Mouse (Mus musculus): ENCODE results near the gene Slc17a4. TPM values are rescaled to one million over a fixed set of nuclear protein-coding genes. Genes with fewer than 3 reads are reported as not detected.

The Slc17a4 gene
- polyA plus RNA-seq, 1 experiment = not detected

GRCm38 (mm10) chr13:23906906-23907305 is 7.9 kb downstream of the Slc17a4 start:
- WGBS = 90% methylated on average over 5 of the region's 5 CpGs
- DNase-seq = no peak
- no peaks in the 10 kb centered on the region for H3K4me1 ChIP-seq (ENCODE audit: control insufficient read depth, insufficient read depth, low read length)
- TF ChIP-seq POLR2A (IDR thresholded peaks at IDR 0.05; ENCODE audit: borderline replicate concordance, extremely low read depth, low read depth, low read length) (no peak), CTCF (IDR thresholded peaks at IDR 0.05; ENCODE audit: insufficient read depth, low read length) (no peak)
- no peak overlapping the region for H3K4me3 ChIP-seq (replicated peaks; ENCODE audit: extremely low read depth, low read depth, low read length)

- no peak for DNase-seq
- TF ChIP-seq CTCF (IDR thresholded peaks at IDR 0.05; ENCODE audit: insufficient read depth, low read length) = no peak
- no peak for TF ChIP-seq POLR2A (IDR thresholded peaks at IDR 0.05; ENCODE audit: borderline replicate concordance, extremely low read depth, low read depth, low read length)
- 29% methylated on average over 6 of the region's 6 CpGs for WGBS
- H3K4me3 ChIP-seq (replicated peaks; ENCODE audit: extremely low read depth, low read depth, low read length) = no peak overlapping the region
- 0 out of 2 replicates have a peak, but pooled peaks cover 3% of the 10 kb centered on the region for H3K4me1 ChIP-seq (ENCODE audit: control insufficient read depth, insufficient read depth, low read length)
Observed at GRCm38 (mm10) chr13:23898242-23898641, 16.6 kb downstream of the Slc17a4 start.

GRCm38 (mm10) chr13:23893269-23893593 is 21.6 kb downstream of the Slc17a4 start:
- DNase-seq = no peak
- no peak for TF ChIP-seq CTCF (IDR thresholded peaks at IDR 0.05; ENCODE audit: insufficient read depth, low read length)
- no peak for TF ChIP-seq POLR2A (IDR thresholded peaks at IDR 0.05; ENCODE audit: borderline replicate concordance, extremely low read depth, low read depth, low read length)
- 0 out of 2 replicates have a peak, but pooled peaks cover 3% of the 10 kb centered on the region for H3K4me1 ChIP-seq (ENCODE audit: control insufficient read depth, insufficient read depth, low read length)
- H3K4me3 ChIP-seq (replicated peaks; ENCODE audit: extremely low read depth, low read depth, low read length) = no peak overlapping the region
- WGBS = 78% methylated on average over 4 of the region's 4 CpGs

GRCm38 (mm10) chr13:23892592-23893268 is 22.1 kb downstream of the Slc17a4 start:
- no peak for DNase-seq
- 54% methylated on average over 9 of the region's 9 CpGs for WGBS
- TF ChIP-seq POLR2A (IDR thresholded peaks at IDR 0.05; ENCODE audit: borderline replicate concordance, extremely low read depth, low read depth, low read length) = no peak
- no peak for TF ChIP-seq CTCF (IDR thresholded peaks at IDR 0.05; ENCODE audit: insufficient read depth, low read length)
- H3K4me1 ChIP-seq (ENCODE audit: control insufficient read depth, insufficient read depth, low read length) = no peaks in the 10 kb centered on the region
- no peak overlapping the region for H3K4me3 ChIP-seq (replicated peaks; ENCODE audit: extremely low read depth, low read depth, low read length)

- 63% methylated on average over 6 of the region's 6 CpGs for WGBS
- Histone ChIP-seq H3K4me1 (ENCODE audit: control insufficient read depth, insufficient read depth, low read length) (no peaks in the 10 kb centered on the region), H3K4me3 (replicated peaks; ENCODE audit: extremely low read depth, low read depth, low read length) (no peak overlapping the region)
- DNase-seq = no peak
- TF ChIP-seq POLR2A (IDR thresholded peaks at IDR 0.05; ENCODE audit: borderline replicate concordance, extremely low read depth, low read depth, low read length) (no peak), CTCF (IDR thresholded peaks at IDR 0.05; ENCODE audit: insufficient read depth, low read length) (no peak)
Observed at GRCm38 (mm10) chr13:23889011-23889605, 25.7 kb downstream of the Slc17a4 start.

GRCm38 (mm10) chr13:23887026-23887725 is 27.6 kb downstream of the Slc17a4 start:
- TF ChIP-seq CTCF (IDR thresholded peaks at IDR 0.05; ENCODE audit: insufficient read depth, low read length) (no peak), POLR2A (IDR thresholded peaks at IDR 0.05; ENCODE audit: borderline replicate concordance, extremely low read depth, low read depth, low read length) (no peak)
- no peaks in the 10 kb centered on the region for H3K4me1 ChIP-seq (ENCODE audit: control insufficient read depth, insufficient read depth, low read length)
- DNase-seq = no peak
- 49% methylated on average over 3 of the region's 3 CpGs for WGBS
- no peak overlapping the region for H3K4me3 ChIP-seq (replicated peaks; ENCODE audit: extremely low read depth, low read depth, low read length)

- no peak for DNase-seq
- Histone ChIP-seq H3K4me1 (ENCODE audit: control insufficient read depth, insufficient read depth, low read length) (no peaks in the 10 kb centered on the region), H3K4me3 (replicated peaks; ENCODE audit: extremely low read depth, low read depth, low read length) (no peak overlapping the region)
- 33% methylated on average over 2 of the region's 2 CpGs for WGBS
- TF ChIP-seq POLR2A (IDR thresholded peaks at IDR 0.05; ENCODE audit: borderline replicate concordance, extremely low read depth, low read depth, low read length) (no peak), CTCF (IDR thresholded peaks at IDR 0.05; ENCODE audit: insufficient read depth, low read length) (peak; percentile 34; the same call in 1 of the 2 replicates)
Observed at GRCm38 (mm10) chr13:23885540-23885939, 29.3 kb downstream of the Slc17a4 start.

GRCm38 (mm10) chr13:23879636-23880035 is 35.2 kb downstream of the Slc17a4 start:
- no peak for DNase-seq
- WGBS = 66% methylated on average over 5 of the region's 5 CpGs

GRCm38 (mm10) chr13:23879106-23879505 is 35.7 kb downstream of the Slc17a4 start:
- 73% methylated on average over 3 of the region's 3 CpGs for WGBS
- Histone ChIP-seq H3K4me3 (replicated peaks; ENCODE audit: extremely low read depth, low read depth, low read length) (no peak overlapping the region), H3K4me1 (ENCODE audit: control insufficient read depth, insufficient read depth, low read length) (no peaks in the 10 kb centered on the region)
- TF ChIP-seq CTCF (IDR thresholded peaks at IDR 0.05; ENCODE audit: insufficient read depth, low read length) (no peak), POLR2A (IDR thresholded peaks at IDR 0.05; ENCODE audit: borderline replicate concordance, extremely low read depth, low read depth, low read length) (no peak)
- DNase-seq = no peak

More at GRCm38 (mm10) chr13:23879636-23880035, 35.2 kb downstream of the Slc17a4 start:
- TF ChIP-seq POLR2A (IDR thresholded peaks at IDR 0.05; ENCODE audit: borderline replicate concordance, extremely low read depth, low read depth, low read length) (no peak), CTCF (IDR thresholded peaks at IDR 0.05; ENCODE audit: insufficient read depth, low read length) (no peak)
- no peak overlapping the region for H3K4me3 ChIP-seq (replicated peaks; ENCODE audit: extremely low read depth, low read depth, low read length)
- H3K4me1 ChIP-seq (ENCODE audit: control insufficient read depth, insufficient read depth, low read length) = no peaks in the 10 kb centered on the region
